Mouse (Mus musculus) forebrain, embryonic 14.5 days (tissue): ENCODE results near the gene Chst11. TPM values are rescaled to one million over a fixed set of nuclear protein-coding genes. Genes with fewer than 3 reads are reported as not detected.

ENCODE experiments used
- ATAC-seq: fragments of 200-750 bp; cut with Nextera tagmentation; 2 replicates; pipeline ENCODE4 v1.8.0; 2017; ENCODE audit warnings: mild to moderate bottlenecking, moderate library complexity
- DNase-seq: peaks from one replicate; pipeline ENCODE4 v3.0.0-alpha.2; 2015; ENCODE audit warnings: low spot score
- H3K27ac ChIP-seq: fragments of 300-500 bp; sonication (generic); 2 replicates; pipeline ENCODE4 v1.5.1; 2014; ENCODE audit warnings: low read depth, mild to moderate bottlenecking, control low read depth, low read length, moderate library complexity
- H3K27me3 ChIP-seq: fragments of 300-500 bp; sonication (generic); replicated peaks from 2 replicates; pipeline ENCODE4 v1.6.1; 2014; ENCODE audit warnings: low read length, control low read depth, mixed read lengths; ENCODE audit not compliant: control insufficient read depth, insufficient read depth
- H3K36me3 ChIP-seq: fragments of 300-500 bp; sonication (generic); 2 replicates; pipeline ENCODE4 v1.6.1; 2014; ENCODE audit warnings: low read length, control low read depth; ENCODE audit not compliant: control insufficient read depth, insufficient read depth
- H3K4me1 ChIP-seq: fragments of 300-500 bp; sonication (generic); 2 replicates; pipeline ENCODE4 v1.6.1; 2014; ENCODE audit warnings: antibody characterized with exemption, low read length, control low read depth; ENCODE audit not compliant: control insufficient read depth, insufficient read depth
- H3K4me2 ChIP-seq: fragments of 300-500 bp; sonication (generic); 2 replicates; pipeline ENCODE4 v1.6.1; 2014; ENCODE audit warnings: mild to moderate bottlenecking, control low read depth, low read length
- H3K4me3 ChIP-seq: fragments of 300-500 bp; sonication (generic); 2 replicates; pipeline ENCODE4 v1.5.1; 2014; ENCODE audit warnings: low read depth, low read length, control low read depth
- H3K9ac ChIP-seq: fragments of 300-500 bp; sonication (generic); 2 replicates; pipeline ENCODE4 v1.6.1; 2014; ENCODE audit warnings: mild to moderate bottlenecking, low read length, control low read depth, moderate library complexity
- H3K9me3 ChIP-seq: fragments of 300-500 bp; sonication (generic); replicated peaks from 2 replicates; pipeline ENCODE4 v1.6.1; 2016; ENCODE audit warnings: low read length, control low read depth, mixed read lengths; ENCODE audit not compliant: control insufficient read depth
- WGBS: fragments of 180-500 bp; shearing (Covaris S2); extraction: QIAGEN DNeasy Blood & Tissue Kit; methylation state at CpG from one replicate; pipeline ENCODE4 v1.1.7; 2014; 5-methylcytosine and 5-hydroxymethylcytosine counted together
- polyA plus RNA-seq: library from polyadenylated mRNA; unstranded; fragments of >200 nt; fragmentation: Nextera tagmentation; extraction: Ambion mirVana; gene quantifications from 2 replicates; pipeline ENCODE4 v1.2.1, GENCODE M21; 2014

Chst11 gene
- polyA plus RNA-seq, 1 experiment from 2014 or later = 4.2 TPM

DNA sequence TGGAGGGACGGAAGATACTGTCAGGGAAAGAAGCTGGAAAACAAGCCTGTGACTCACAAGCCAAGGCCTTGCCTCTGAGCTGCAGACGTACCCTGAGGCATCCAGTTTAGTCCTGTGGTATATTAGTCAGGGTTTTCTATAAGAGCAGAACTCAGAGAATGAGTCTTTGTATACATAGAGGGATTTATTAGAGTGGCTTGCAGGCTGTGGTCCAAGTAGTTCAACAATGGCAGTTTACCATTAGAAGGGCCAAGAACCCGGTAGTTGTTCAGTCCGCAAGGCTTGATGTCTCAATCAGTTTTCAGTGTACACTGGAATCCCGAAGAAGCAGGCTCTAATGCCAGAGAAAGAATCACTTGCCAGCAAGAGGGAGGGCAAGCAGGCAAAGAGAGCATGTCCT lies 192.9 kb downstream of the Chst11 start:
- Histone ChIP-seq H3K27ac (no peak overlapping the region), H3K36me3 (no peaks in the 10 kb centered on the region), H3K4me1 (no peaks in the 10 kb centered on the region; the same call in 1 of the 2 replicates), H3K4me3 (no peak overlapping the region), H3K9me3 (no peaks in the 10 kb centered on the region), H3K9ac (no peak overlapping the region), H3K27me3 (no peaks in the 10 kb centered on the region), H3K4me2 (no peak overlapping the region)
- 69% methylated on average over 5 of the region's 5 CpGs for WGBS
- ATAC-seq = no peak
- DNase-seq = no peak

DNA sequence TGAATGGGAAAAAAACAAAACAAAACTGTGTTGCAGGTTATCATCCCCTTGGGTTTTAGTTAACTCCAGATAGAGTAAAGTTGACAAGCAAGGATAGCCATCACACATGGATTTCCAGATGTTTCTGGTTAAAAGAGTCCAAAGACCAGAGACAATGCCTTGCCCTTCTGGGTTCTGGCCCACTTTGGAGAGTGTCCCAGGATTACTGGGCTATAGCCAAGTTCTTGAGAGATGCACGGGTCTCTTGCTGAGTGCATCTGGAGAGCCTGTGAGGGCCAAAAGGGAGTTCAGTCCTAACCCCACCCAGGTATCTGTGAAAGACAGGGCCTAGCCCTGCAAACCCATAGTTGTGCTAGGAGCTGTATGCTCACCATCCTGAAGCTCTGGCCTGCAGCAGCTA lies 193.4 kb downstream of the Chst11 start:
- no peak overlapping the region for H3K9ac ChIP-seq
- 76% methylated on average over 1 of the region's 1 CpGs for WGBS
- H3K36me3 ChIP-seq = no peaks in the 10 kb centered on the region
- H3K9me3 ChIP-seq = no peaks in the 10 kb centered on the region
- H3K4me2 ChIP-seq = no peak overlapping the region
- no peaks in the 10 kb centered on the region; the same call in 1 of the 2 replicates for H3K4me1 ChIP-seq
- no peak for DNase-seq
- H3K27me3 ChIP-seq = no peaks in the 10 kb centered on the region
- no peak overlapping the region for H3K4me3 ChIP-seq
- ATAC-seq = no peak
- no peak overlapping the region for H3K27ac ChIP-seq

DNA sequence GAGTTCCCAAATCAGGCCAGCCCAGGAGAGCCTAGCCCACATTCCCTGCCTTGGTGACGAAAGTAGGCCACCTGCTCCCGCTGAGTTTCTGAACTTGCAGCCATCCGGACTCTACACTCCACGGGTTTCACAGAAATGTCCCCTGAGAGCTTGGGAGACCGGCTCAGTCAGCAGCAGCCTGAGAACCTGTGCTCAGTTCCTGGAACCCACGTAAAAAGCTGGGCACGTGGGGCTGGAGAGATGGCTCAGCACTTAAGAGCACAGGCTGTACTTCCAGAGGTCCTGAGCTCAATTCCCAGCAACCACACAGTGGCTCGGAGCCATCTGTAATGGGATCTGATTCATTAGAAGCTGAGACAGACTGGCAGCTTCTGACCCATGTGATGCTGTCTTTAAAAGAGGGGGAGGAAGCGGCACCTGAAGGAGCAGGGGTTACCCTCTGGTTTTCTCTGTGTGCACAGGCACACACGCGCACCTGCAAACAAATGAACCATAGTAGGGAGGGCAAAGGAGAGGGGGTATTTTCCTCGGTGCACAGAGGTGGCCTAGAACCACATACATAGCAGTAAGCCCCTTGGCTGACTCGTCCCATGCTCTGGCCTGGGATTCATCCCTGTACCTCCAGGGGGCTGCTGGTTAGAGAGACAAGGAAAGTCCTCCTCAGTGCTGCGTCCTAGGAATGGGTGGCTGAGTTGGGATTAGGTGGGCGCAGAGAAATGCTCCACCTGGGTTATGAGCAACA lies 196.7 kb downstream of the Chst11 start:
- Histone ChIP-seq H3K4me1 (peaks cover 4% of the 10 kb centered on the region; the same call in 1 of the 2 replicates), H3K27ac (no peak overlapping the region), H3K9ac (no peak overlapping the region), H3K36me3 (no peaks in the 10 kb centered on the region), H3K4me2 (no peak overlapping the region), H3K4me3 (no peak overlapping the region), H3K9me3 (no peaks in the 10 kb centered on the region), H3K27me3 (no peaks in the 10 kb centered on the region)
- no peak for DNase-seq
- WGBS = 66% methylated on average over 15 of the region's 15 CpGs
- ATAC-seq = peak; percentile 30

- Histone ChIP-seq H3K4me2 (no peak overlapping the region), H3K9ac (no peak overlapping the region), H3K4me1 (peaks cover 4% of the 10 kb centered on the region; the same call in 1 of the 2 replicates), H3K27me3 (no peaks in the 10 kb centered on the region), H3K4me3 (no peak overlapping the region), H3K36me3 (no peaks in the 10 kb centered on the region), H3K27ac (no peak overlapping the region), H3K9me3 (no peaks in the 10 kb centered on the region)
- DNase-seq = peak; percentile 76
- peak; percentile 27 for ATAC-seq
- 29% methylated on average over 8 of the region's 8 CpGs for WGBS
Measured at GRCm38 (mm10) chr10:83182573-83182960, 197.3 kb downstream of the Chst11 start.

DNA sequence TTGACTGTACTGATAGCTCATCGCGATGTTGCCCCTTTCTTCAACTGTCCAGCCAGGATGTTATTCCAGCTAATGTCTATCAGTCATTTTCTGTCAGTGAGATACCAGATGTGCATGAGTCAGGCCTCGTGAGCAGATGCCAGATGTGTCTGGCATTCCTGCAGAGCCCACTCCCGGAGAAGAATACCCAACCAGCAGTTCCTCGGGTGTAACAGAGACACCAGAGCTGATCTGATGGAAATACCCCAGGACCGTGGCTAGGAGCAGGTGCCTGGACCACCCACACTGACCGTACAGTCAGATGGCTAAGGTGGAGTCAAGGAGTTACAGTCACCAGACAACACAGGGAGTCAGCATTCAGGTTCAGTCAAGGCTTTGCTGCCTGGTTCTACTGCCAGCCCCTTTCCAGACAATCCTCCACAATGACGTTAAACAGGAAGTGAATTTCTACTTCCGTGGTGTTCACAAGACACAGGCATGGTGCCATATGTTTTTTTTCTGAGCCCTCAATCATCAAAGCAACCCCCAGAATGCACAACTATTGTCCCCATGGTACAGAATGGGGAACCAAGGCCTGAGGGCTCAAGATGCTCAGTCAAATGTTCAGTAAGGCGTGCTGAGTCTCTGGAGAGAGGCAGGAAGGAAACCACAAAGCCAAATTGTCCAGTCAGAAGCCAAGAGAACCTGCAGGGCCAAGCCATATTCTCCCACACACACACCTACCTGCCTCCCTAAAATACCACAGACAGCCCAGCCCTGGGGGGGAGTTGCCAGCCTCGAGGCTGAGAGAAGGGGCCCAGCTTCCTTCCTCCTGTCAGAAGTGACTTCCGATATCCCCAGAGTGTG lies 198.6 kb downstream of the Chst11 start:
- Histone ChIP-seq H3K4me3 (no peak overlapping the region), H3K27me3 (no peaks in the 10 kb centered on the region), H3K4me2 (no peak overlapping the region), H3K9ac (no peak overlapping the region), H3K27ac (no peak overlapping the region), H3K9me3 (no peaks in the 10 kb centered on the region), H3K36me3 (no peaks in the 10 kb centered on the region), H3K4me1 (peaks cover 4% of the 10 kb centered on the region; the same call in 1 of the 2 replicates)
- DNase-seq = no peak
- no peak for ATAC-seq
- 80% methylated on average over 12 of the region's 12 CpGs for WGBS

DNA sequence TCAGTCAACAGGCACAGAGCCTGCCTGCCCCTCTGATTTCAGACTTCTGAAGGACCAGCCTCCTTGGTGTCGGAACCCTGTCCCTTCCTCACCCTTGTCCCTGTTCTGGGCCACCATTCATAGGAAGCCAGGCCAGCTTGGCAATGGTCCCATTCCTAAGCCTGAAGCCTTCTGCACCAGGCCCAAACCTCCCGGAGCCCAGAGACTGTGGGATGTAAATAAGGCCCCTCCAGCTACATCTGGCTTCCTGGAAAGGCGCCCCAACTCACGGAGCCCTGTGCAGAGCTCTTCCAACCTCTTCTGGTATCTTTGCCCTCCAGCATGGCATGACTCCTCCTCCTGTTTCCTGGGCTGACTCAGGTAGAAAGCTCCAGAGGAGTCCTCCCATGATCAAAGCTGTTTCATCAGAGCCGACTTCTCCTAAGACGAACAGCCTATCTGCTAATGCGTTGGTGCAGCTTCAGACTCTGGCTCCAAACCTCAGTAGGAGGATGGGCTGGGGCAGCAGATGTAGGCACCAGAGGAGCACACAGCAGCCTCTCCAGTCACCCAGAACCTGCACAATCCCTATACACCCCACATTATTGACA lies 199.3 kb downstream of the Chst11 start:
- H3K9ac ChIP-seq = no peak overlapping the region
- WGBS = 63% methylated on average over 7 of the region's 7 CpGs
- DNase-seq = no peak
- no peak overlapping the region for H3K27ac ChIP-seq
- peak; percentile 21; the same call in 1 of the 2 replicates for ATAC-seq
- H3K36me3 ChIP-seq = no peaks in the 10 kb centered on the region
- no peak overlapping the region for H3K4me3 ChIP-seq
- H3K4me1 ChIP-seq = peaks cover 4% of the 10 kb centered on the region; the same call in 1 of the 2 replicates
- H3K9me3 ChIP-seq = no peaks in the 10 kb centered on the region
- H3K4me2 ChIP-seq = no peak overlapping the region
- H3K27me3 ChIP-seq = no peaks in the 10 kb centered on the region

DNA sequence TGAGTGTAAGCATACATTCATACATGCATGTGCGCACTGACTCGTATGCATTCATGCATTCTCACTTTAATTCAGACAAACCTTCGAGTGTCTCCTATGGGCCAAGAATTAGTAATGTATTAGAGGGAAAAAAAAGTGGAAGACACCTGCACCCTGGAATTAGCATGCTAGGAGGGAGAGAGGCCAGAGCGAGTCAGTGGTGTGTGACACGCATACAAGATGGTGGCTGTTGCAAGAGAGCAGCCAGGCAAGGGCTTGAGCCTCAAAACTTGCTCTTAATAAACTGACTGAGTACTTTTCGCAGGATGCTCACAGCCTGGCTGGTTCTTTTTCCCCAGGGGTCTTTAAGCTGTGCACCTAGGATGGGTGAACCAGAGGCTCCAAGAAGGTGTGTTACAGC lies 199.8 kb downstream of the Chst11 start:
- no peaks in the 10 kb centered on the region for H3K9me3 ChIP-seq
- no peaks in the 10 kb centered on the region for H3K27me3 ChIP-seq
- ATAC-seq (no peak), DNase-seq (no peak)
- H3K4me2 ChIP-seq = no peak overlapping the region
- no peak overlapping the region for H3K4me3 ChIP-seq
- no peaks in the 10 kb centered on the region for H3K36me3 ChIP-seq
- 83% methylated on average over 6 of the region's 6 CpGs for WGBS
- H3K4me1 ChIP-seq = peaks cover 4% of the 10 kb centered on the region; the same call in 1 of the 2 replicates
- H3K9ac ChIP-seq = no peak overlapping the region
- H3K27ac ChIP-seq = no peak overlapping the region

- no peak overlapping the region for H3K4me3 ChIP-seq
- H3K4me1 ChIP-seq = peaks cover 4% of the 10 kb centered on the region; the same call in 1 of the 2 replicates
- ATAC-seq (no peak), DNase-seq (no peak)
- H3K27ac ChIP-seq = no peak overlapping the region
- H3K9me3 ChIP-seq = no peaks in the 10 kb centered on the region
- 89% methylated on average over 8 of the region's 8 CpGs for WGBS
- H3K27me3 ChIP-seq = no peaks in the 10 kb centered on the region
- no peak overlapping the region for H3K4me2 ChIP-seq
- no peak overlapping the region for H3K9ac ChIP-seq
- no peaks in the 10 kb centered on the region for H3K36me3 ChIP-seq
Measured at GRCm38 (mm10) chr10:83186167-83186566, 200.9 kb downstream of the Chst11 start.
